Mouse (Mus musculus): ENCODE results near the gene Fez1. TPM values are rescaled to one million over a fixed set of nuclear protein-coding genes. Genes with fewer than 3 reads are reported as not detected.

Gene Fez1
- polyA plus RNA-seq, 1 experiment from 2014 or later, result 21.9 TPM

DNA sequence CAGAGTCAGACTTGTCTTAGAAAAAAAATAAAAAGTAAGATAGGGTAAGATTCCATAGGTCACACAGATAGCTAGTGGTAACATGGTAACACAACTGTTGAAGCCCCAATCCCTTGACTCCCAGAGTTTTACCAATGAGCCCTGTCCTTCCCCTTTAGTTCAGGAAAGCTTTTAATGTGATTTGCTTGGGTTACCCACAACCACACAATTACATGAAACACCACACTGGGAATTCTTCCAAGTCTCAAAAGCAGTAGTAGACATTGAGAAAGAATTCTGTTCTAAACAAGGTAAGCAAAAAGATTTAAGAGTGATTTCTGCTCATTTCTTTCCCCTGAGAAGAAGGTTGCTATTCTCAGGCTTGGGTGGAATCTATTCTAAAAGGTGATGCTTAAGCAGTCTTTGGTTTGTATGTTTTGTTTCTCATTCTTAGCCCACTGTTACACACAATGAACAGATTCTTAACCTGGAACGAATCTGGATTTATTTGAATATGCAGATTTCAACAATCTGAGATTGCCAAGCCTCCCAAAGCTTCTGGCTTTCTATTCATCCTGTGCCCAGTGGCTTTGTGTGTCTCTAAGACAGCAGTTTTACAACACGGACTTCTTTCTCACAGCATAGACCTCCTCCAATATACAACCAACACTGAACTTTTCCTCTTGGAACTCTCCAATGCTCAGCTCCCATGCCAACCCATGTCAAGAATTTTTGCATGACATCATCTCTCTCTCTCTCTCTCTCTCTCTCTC is 5.1 kb downstream of the Fez1 start:
- Histone ChIP-seq H3K9me3 (ENCODE audit: control insufficient read depth, low read length) (no peaks in the 10 kb centered on the region), H3K4me2 (ENCODE audit: low read length) (no peak overlapping the region), H3K27ac (ENCODE audit: low read depth) (no peak overlapping the region), H3K4me3 (ENCODE audit: low read depth, low read length) (no peak overlapping the region), H3K36me3 (ENCODE audit: control insufficient read depth, insufficient read depth, low read length) (no peaks in the 10 kb centered on the region), H3K4me1 (replicated peaks; ENCODE audit: control insufficient read depth, insufficient read depth, low read length) (peaks cover 2% of the 10 kb centered on the region), H3K9ac (ENCODE audit: low read length) (no peak overlapping the region), H3K27me3 (replicated peaks; ENCODE audit: control insufficient read depth, insufficient read depth, low read length) (no peaks in the 10 kb centered on the region)
- no peak for DNase-seq (ENCODE audit: low spot score)
- no peak for ATAC-seq (replicated peaks; ENCODE audit: low FRiP score, low TSS enrichment, low read depth)
- WGBS, result 62% methylated on average over 2 of the region's 2 CpGs

- Histone ChIP-seq H3K9ac (ENCODE audit: low read length) (no peak overlapping the region), H3K9me3 (ENCODE audit: control insufficient read depth, low read length) (no peaks in the 10 kb centered on the region), H3K4me2 (ENCODE audit: low read length) (no peak overlapping the region), H3K27me3 (replicated peaks; ENCODE audit: control insufficient read depth, insufficient read depth, low read length) (peaks cover 12% of the 10 kb centered on the region; the same call in 1 of the 2 replicates), H3K27ac (ENCODE audit: low read depth) (no peak overlapping the region), H3K36me3 (ENCODE audit: control insufficient read depth, insufficient read depth, low read length) (no peaks in the 10 kb centered on the region), H3K4me1 (replicated peaks; ENCODE audit: control insufficient read depth, insufficient read depth, low read length) (no peaks in the 10 kb centered on the region), H3K4me3 (ENCODE audit: low read depth, low read length) (no peak overlapping the region)
- no peak for DNase-seq (ENCODE audit: low spot score)
- ATAC-seq (replicated peaks; ENCODE audit: low FRiP score, low TSS enrichment, low read depth), result no peak
- whole genome bisulfite sequencing, result 74% methylated on average over 6 of the region's 6 CpGs
These were observed 9.7 kb downstream of the Fez1 start for GRCm38 (mm10) chr9:36831401-36831800.

DNA sequence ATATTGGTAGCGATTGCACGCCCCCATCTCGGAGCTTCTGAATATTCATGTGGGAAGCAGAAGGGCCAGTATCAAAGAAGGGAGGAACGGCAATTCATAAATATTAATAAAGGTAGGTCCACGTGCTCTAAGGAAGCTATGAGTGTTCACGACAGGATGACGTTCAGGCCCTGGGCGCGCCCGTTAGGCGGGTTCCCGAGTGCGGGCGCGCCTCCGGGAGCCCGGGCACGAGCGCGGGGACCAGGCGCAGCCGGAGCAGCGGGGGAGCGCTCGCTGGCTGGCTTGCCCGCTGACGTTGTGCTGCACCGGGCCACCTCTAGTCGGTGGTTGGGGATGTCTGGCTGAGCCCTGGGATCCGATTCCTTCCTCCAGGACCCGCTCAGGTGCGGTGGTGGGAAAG is 10.9 kb downstream of the Fez1 start:
- H3K27me3 ChIP-seq (replicated peaks; ENCODE audit: control insufficient read depth, insufficient read depth, low read length), result peaks cover 12% of the 10 kb centered on the region; the same call in 1 of the 2 replicates
- peak overlapping the region; percentile 44 for H3K4me3 ChIP-seq (ENCODE audit: low read depth, low read length)
- ATAC-seq (replicated peaks; ENCODE audit: low FRiP score, low TSS enrichment, low read depth) (peak; percentile 92), DNase-seq (ENCODE audit: low spot score) (peak; percentile 87)
- H3K9ac ChIP-seq (ENCODE audit: low read length), result peak overlapping the region; percentile 35
- H3K4me2 ChIP-seq (ENCODE audit: low read length), result peak overlapping the region; percentile 75
- H3K9me3 ChIP-seq (ENCODE audit: control insufficient read depth, low read length), result no peaks in the 10 kb centered on the region
- H3K4me1 ChIP-seq (replicated peaks; ENCODE audit: control insufficient read depth, insufficient read depth, low read length), result no peaks in the 10 kb centered on the region
- no peaks in the 10 kb centered on the region for H3K36me3 ChIP-seq (ENCODE audit: control insufficient read depth, insufficient read depth, low read length)
- under 1% methylated on average over 32 of the region's 32 CpGs for WGBS
- H3K27ac ChIP-seq (ENCODE audit: low read depth), result 0 out of 2 replicates have a peak overlapping the region, but pooled peaks have one; percentile 27

- peaks cover 12% of the 10 kb centered on the region; the same call in 1 of the 2 replicates for H3K27me3 ChIP-seq (replicated peaks; ENCODE audit: control insufficient read depth, insufficient read depth, low read length)
- peak overlapping the region; percentile 35 for H3K9ac ChIP-seq (ENCODE audit: low read length)
- H3K4me3 ChIP-seq (ENCODE audit: low read depth, low read length), result peak overlapping the region; percentile 44
- H3K36me3 ChIP-seq (ENCODE audit: control insufficient read depth, insufficient read depth, low read length), result no peaks in the 10 kb centered on the region
- WGBS, result 3% methylated on average over 31 of the region's 31 CpGs
- peak; percentile 67 for ATAC-seq (replicated peaks; ENCODE audit: low FRiP score, low TSS enrichment, low read depth)
- peak; percentile 65 for DNase-seq (ENCODE audit: low spot score)
- peak overlapping the region; percentile 75 for H3K4me2 ChIP-seq (ENCODE audit: low read length)
- H3K9me3 ChIP-seq (ENCODE audit: control insufficient read depth, low read length), result no peaks in the 10 kb centered on the region
- H3K4me1 ChIP-seq (replicated peaks; ENCODE audit: control insufficient read depth, insufficient read depth, low read length), result no peaks in the 10 kb centered on the region
- 0 out of 2 replicates have a peak overlapping the region, but pooled peaks have one; percentile 27 for H3K27ac ChIP-seq (ENCODE audit: low read depth)
These were observed 11.6 kb downstream of the Fez1 start for GRCm38 (mm10) chr9:36833043-36833881.

GRCm38 (mm10) chr9:36833914-36834313 is 12.2 kb downstream of the Fez1 start:
- peak overlapping the region; percentile 35 for H3K9ac ChIP-seq (ENCODE audit: low read length)
- WGBS, result 37% methylated on average over 3 of the region's 3 CpGs
- ATAC-seq (replicated peaks; ENCODE audit: low FRiP score, low TSS enrichment, low read depth) (no peak), DNase-seq (ENCODE audit: low spot score) (no peak)
- peaks cover 12% of the 10 kb centered on the region; the same call in 1 of the 2 replicates for H3K27me3 ChIP-seq (replicated peaks; ENCODE audit: control insufficient read depth, insufficient read depth, low read length)
- no peaks in the 10 kb centered on the region for H3K9me3 ChIP-seq (ENCODE audit: control insufficient read depth, low read length)
- peak overlapping the region; percentile 75 for H3K4me2 ChIP-seq (ENCODE audit: low read length)
- H3K36me3 ChIP-seq (ENCODE audit: control insufficient read depth, insufficient read depth, low read length), result no peaks in the 10 kb centered on the region
- peak overlapping the region; percentile 44 for H3K4me3 ChIP-seq (ENCODE audit: low read depth, low read length)
- no peak overlapping the region for H3K27ac ChIP-seq (ENCODE audit: low read depth)
- H3K4me1 ChIP-seq (replicated peaks; ENCODE audit: control insufficient read depth, insufficient read depth, low read length), result no peaks in the 10 kb centered on the region

GRCm38 (mm10) chr9:36846346-36846745 is 24.7 kb downstream of the Fez1 start:
- Histone ChIP-seq H3K4me3 (ENCODE audit: low read depth, low read length) (no peak overlapping the region), H3K27ac (ENCODE audit: low read depth) (no peak overlapping the region), H3K4me1 (replicated peaks; ENCODE audit: control insufficient read depth, insufficient read depth, low read length) (no peaks in the 10 kb centered on the region), H3K36me3 (ENCODE audit: control insufficient read depth, insufficient read depth, low read length) (no peaks in the 10 kb centered on the region), H3K9me3 (ENCODE audit: control insufficient read depth, low read length) (no peaks in the 10 kb centered on the region), H3K4me2 (ENCODE audit: low read length) (no peak overlapping the region), H3K27me3 (replicated peaks; ENCODE audit: control insufficient read depth, insufficient read depth, low read length) (no peaks in the 10 kb centered on the region), H3K9ac (ENCODE audit: low read length) (no peak overlapping the region)
- DNase-seq (ENCODE audit: low spot score) (no peak), ATAC-seq (replicated peaks; ENCODE audit: low FRiP score, low TSS enrichment, low read depth) (no peak)
- 52% methylated on average over 4 of the region's 4 CpGs for WGBS

DNA sequence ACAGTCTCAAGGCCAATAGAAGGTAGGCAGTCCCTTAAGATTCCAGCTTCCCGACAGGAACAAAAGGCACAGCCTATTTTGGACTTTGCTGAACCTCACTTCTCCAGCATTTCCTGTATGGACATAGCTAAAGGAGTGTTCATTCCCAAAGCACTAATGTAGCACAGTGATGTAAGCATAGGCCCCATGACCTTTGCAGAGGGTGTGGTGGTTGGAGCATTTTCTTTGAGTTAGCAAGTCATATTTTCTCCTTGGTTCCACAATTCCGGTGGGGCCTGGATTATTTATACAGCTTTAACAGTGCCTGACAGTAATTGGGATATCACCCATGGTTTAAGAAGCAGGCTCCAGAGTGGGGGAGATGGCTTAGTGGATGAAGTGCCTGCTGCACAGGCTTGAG is 27.0 kb downstream of the Fez1 start:
- H3K27ac ChIP-seq (ENCODE audit: low read depth), result no peak overlapping the region
- no peak overlapping the region for H3K4me3 ChIP-seq (ENCODE audit: low read depth, low read length)
- no peak overlapping the region for H3K9ac ChIP-seq (ENCODE audit: low read length)
- H3K4me1 ChIP-seq (replicated peaks; ENCODE audit: control insufficient read depth, insufficient read depth, low read length), result no peaks in the 10 kb centered on the region
- H3K4me2 ChIP-seq (ENCODE audit: low read length), result no peak overlapping the region
- H3K27me3 ChIP-seq (replicated peaks; ENCODE audit: control insufficient read depth, insufficient read depth, low read length), result no peaks in the 10 kb centered on the region
- WGBS, result 74% methylated on average over 2 of the region's 2 CpGs
- DNase-seq (ENCODE audit: low spot score) (no peak), ATAC-seq (replicated peaks; ENCODE audit: low FRiP score, low TSS enrichment, low read depth) (no peak)
- H3K36me3 ChIP-seq (ENCODE audit: control insufficient read depth, insufficient read depth, low read length), result no peaks in the 10 kb centered on the region
- no peaks in the 10 kb centered on the region for H3K9me3 ChIP-seq (ENCODE audit: control insufficient read depth, low read length)

GRCm38 (mm10) chr9:36850091-36850490 is 28.4 kb downstream of the Fez1 start:
- Histone ChIP-seq H3K36me3 (ENCODE audit: control insufficient read depth, insufficient read depth, low read length) (no peaks in the 10 kb centered on the region), H3K27ac (ENCODE audit: low read depth) (no peak overlapping the region), H3K27me3 (replicated peaks; ENCODE audit: control insufficient read depth, insufficient read depth, low read length) (no peaks in the 10 kb centered on the region), H3K9ac (ENCODE audit: low read length) (no peak overlapping the region), H3K4me2 (ENCODE audit: low read length) (no peak overlapping the region), H3K9me3 (ENCODE audit: control insufficient read depth, low read length) (no peaks in the 10 kb centered on the region), H3K4me3 (ENCODE audit: low read depth, low read length) (no peak overlapping the region), H3K4me1 (replicated peaks; ENCODE audit: control insufficient read depth, insufficient read depth, low read length) (no peaks in the 10 kb centered on the region)
- DNase-seq (ENCODE audit: low spot score), result no peak
- ATAC-seq (replicated peaks; ENCODE audit: low FRiP score, low TSS enrichment, low read depth), result no peak
- WGBS, result 55% methylated on average over 1 of the region's 1 CpGs
